Mouse (Mus musculus): ENCODE measurements around the gene Sytl3.

GRCm38 (mm10) chr17:6731132-6731531, 72.2 kb downstream of the Sytl3 start:
- TF ChIP-seq POLR2A (IDR thresholded peaks at IDR 0.05; ENCODE audit: control insufficient read depth, low read depth, low read length) = no peak
- TF ChIP-seq CTCF (IDR thresholded peaks at IDR 0.05; ENCODE audit: control insufficient read depth, insufficient read depth, insufficient replicate concordance, low read depth, low read length) = no peak
